Mouse (Mus musculus): Measurements from ENCODE around the gene Mterf4.
"Not testable (repeated sequence)": the region's sequence is repeated elsewhere in the genome, so short reads cannot be mapped to it uniquely, and the experiment has no call there.

The Mterf4 gene

GRCm38 (mm10) chr1:93305581-93306337 lies at the start of gene Mterf4:
Gene Mterf4, minus strand, starts transcription at chr1:93305915.
- DNase-seq: peak; percentile 54 to 77

DNA sequence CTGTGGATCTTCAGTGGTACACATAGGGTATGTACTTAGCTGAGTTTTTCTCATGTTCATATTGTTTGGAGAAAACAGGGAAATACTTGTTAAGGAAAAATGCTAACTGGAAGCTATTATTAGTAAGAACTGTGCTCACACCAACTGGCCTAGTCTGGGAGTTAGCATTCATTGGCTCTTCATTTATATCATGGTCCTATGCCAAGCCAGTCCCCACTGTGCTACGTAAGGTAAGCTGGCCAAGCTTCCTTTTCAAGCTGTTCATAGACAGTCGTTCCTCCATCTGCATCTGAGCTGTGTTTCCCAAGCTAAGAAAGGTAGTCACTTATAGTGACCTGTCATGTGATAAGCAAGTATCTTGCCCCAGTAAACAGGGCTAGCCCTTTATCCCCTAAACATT lies 47.0 kb upstream of the Mterf4 start:
- DNase-seq: no peak

DNA sequence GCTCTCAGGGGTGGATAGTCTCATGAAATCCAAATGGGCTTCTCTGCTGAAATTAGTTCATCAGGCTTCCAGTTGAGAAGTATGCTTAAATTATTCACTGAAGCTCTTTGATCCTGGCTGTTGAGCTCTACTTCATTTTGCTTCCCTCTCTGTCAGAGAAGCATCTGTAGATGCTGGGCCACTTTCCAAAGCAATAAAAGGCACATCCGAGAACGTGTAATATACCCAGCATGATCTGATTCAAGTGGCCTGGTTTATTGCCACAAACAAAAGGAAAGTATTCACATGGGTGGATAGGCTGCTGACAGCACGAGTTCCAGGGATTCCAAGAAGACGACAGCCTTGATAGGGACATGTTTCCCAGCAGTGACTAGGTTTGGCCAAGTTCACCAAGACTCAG lies 44.0 kb upstream of the Mterf4 start:
- no peak for DNase-seq

DNA sequence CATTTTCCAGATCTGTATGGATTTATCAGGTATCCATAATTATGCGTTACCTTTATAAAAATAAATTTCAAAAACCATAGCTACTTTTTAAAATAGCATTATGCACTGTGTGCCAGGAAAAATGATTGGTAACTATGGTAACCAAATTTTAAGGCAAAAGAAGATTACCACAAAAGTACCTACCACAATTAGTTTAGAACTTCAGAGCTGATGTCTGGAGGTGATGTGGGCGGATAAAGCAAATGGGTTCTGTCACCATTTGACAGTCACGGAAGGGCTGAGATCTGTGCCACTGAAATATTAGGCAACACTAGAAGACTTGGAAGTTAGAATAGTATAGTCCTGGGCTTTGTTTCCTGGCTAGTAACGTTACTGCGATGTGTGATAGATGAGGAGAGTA lies 41.5 kb upstream of the Mterf4 start:
- DNase-seq: no peak

- peak; percentile 82 to 85 for DNase-seq
Observed at GRCm38 (mm10) chr1:93343504-93344047, 37.9 kb upstream of the Mterf4 start.

- peak; percentile 84 to 87 for DNase-seq
Observed at GRCm38 (mm10) chr1:93342648-93343503, 37.2 kb upstream of the Mterf4 start, which contains the start of the genes Ppp1r7 and Pask. Gene Ppp1r7, plus strand, starts transcription at chr1:93342854. Gene Pask, minus strand, starts transcription at chr1:93343482.

DNA sequence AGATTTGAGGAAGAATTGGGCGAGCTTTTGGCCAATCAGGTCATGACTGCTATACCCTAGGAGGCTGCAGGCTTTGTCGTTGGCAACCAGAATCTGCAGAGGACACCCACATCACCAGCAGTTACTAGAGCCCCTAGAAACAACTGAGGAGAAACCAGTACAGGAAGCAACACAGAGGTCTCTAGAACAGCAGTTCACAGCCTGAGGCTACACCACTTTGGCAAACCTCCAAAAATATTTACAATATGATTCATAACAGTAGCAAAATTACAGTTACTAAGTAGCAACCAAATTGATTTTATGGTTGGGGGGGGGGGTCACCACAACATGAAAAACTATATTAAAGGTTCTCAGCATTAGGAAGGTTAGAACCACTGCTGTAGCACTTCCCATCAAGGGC lies 28.9 kb upstream of the Mterf4 start:
- no peak for DNase-seq

- no peak for DNase-seq
Observed at GRCm38 (mm10) chr1:93326446-93326845, 20.7 kb upstream of the Mterf4 start.

GRCm38 (mm10) chr1:93323973-93324372 lies 18.3 kb upstream of the Mterf4 start:
- no peak for DNase-seq

GRCm38 (mm10) chr1:93300578-93300977 lies 5.1 kb downstream of the Mterf4 start:
- no peak for DNase-seq

GRCm38 (mm10) chr1:93299791-93300190 lies 5.9 kb downstream of the Mterf4 start:
- no peak for DNase-seq

DNA sequence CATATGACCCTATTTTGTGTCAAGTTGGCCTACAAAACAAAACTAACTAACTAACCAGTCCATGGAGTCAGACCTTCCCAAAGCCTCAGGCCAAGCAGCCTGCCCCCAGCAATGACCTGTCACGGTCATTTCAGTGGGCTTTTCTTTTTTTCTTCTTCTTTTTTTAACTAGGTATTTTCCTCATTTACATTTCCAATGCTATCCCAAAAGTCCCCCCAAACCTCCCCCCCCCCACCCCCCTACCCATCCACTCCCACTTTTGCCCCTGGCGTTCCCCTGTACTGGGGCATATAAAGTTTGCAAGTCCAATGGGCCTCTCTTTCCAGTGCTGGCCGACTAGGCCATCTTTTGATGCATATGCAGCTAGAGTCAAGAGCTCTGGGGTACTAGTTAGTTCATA lies 11.2 kb downstream of the Mterf4 start:
- DNase-seq: not testable (repeated sequence)

- no peak for DNase-seq
Observed at GRCm38 (mm10) chr1:93292006-93292405, 13.7 kb downstream of the Mterf4 start.

- no peak for DNase-seq
Observed at GRCm38 (mm10) chr1:93291591-93291990, 14.1 kb downstream of the Mterf4 start.

- no peak for DNase-seq
Observed at GRCm38 (mm10) chr1:93290956-93291355, 14.8 kb downstream of the Mterf4 start.

DNA sequence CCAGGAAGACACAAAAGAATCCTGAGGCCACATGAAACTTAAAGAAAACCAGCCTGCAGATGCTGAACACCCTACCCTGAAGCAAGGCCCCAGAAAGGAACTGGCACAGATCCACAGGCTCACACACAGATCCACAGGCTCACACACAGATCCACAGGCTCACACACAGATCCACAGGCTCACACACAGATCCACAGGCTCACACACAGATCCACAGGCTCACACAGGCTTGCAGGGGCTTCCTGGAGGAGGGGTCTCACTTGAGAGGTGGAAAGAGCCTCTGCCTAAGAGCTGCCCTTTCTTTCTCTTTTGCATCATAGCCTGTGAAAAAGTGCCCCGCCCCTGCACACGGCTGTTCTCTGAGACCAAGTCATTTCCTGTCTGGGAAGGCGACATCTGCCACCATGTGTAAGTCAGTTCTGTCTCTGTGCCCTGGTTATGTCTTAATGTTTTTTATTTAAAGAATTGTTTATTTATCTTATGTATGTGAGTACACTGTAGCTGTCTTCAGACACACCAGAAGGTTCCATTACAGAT lies 16.0 kb downstream of the Mterf4 start:
- DNase-seq: no peak

DNA sequence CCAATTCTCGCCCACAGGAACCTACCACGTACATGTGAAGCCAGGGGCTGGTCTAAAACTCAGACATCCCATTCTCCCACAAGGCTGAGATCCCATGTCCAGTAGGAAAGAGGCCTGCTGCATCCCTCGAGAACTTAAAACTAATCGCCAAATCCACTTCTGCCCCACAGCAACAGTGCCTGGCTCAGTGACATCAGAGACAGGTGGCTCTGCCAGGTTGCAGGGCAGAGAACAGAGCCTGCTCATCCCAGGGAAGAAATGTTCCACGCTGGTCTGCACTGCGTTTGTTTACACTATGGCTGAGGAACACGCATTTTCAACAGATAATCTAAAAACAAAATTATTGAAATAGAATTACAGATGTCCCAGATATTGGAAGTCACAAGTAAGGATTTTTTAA lies 28.7 kb downstream of the Mterf4 start:
- no peak for DNase-seq

DNA sequence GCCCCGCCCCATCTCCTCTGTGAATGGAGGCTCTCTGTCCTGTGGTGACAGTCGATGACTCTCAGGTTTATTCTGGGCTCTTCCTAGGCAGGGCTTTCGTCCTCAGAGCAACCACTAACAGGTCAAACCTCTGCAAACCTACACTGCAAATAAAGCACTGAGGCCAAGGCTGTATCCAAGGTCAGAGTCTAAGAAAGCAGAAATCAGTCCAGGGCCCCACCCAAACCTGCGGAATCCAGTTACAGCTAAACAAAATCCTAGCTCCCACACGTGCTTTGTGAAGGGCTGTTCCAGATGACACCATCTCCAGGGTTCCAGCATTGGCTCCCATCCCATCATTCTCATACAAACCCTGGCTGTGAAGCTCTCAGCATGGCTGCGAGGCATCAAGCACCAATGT lies 30.2 kb downstream of the Mterf4 start:
- DNase-seq: no peak

- DNase-seq: no peak
Observed at GRCm38 (mm10) chr1:93272409-93272821, 33.3 kb downstream of the Mterf4 start.

- DNase-seq: no peak
Observed at GRCm38 (mm10) chr1:93271751-93272150, 34.0 kb downstream of the Mterf4 start.

DNA sequence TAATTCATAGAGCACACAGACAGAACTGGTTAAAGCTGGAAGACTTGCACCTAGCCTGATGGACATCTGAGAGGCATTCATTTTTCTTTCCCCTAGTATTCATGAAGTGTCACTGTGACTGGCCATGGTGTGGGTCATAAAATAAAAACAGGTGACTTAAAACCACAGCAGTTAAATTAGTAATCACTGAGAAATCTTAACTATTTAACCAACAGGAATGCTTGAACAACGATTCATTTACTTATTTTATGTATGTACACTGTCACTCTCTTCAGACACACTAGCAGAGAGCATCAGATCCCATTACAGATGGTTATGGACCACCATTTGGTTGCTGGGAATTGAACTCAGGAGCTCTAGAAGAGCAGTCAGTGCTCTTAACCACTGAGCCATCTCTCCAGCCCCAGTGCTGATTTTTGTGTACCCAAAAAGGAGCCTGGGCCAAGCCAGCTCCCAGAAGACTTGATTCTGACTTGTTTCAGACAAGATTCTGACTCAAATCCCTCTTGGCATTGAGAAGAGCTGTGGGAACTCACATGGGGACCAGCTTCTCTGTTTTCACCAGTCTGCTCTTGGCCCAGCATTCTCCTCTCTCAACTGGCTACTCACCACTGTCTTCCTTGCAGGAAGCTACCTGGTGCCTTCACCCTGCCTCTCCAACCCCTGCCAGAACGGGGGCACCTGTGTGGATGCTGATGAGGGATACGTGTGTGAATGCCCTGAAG lies 35.0 kb downstream of the Mterf4 start:
- DNase-seq: no peak

- DNase-seq: no peak
Observed at GRCm38 (mm10) chr1:93268246-93268645, 37.5 kb downstream of the Mterf4 start.

- DNase-seq: no peak
Observed at GRCm38 (mm10) chr1:93267207-93267606, 38.5 kb downstream of the Mterf4 start.
